8 mouse cellular contexts compared by ENCODE assay signal in the genomic region with DNA sequence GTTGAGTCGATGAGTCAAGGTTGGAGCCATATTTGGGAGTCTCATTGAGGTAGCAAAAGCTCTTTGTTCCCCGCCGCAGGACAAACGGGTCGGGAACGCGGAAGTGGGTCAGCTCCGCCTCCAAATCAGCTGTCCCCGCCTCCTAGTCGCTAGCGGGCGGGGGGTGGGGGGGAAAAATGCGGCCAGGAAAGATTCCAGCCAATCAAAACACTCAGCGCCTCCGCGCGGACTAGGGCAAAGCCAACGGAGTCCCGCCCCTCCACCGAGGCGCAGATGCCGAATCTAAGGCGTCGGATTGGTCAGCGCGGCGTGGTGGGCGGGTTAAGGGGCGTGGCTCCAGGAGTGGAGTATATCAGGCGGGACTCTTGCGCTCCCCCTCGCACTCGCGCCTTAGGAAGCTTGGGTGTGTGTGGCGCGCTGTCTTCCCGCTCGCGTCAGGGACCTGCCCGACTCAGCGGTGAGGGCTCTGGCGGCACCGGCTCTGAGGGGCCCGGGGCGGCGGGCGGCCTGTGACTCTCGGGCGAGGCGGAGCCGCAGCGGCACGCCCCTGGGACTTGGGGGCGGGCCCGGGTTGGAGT. TPM values are rescaled to one million over a fixed set of nuclear protein-coding genes. Genes with fewer than 3 reads are reported as not detected.
DNase-seq lines count a peak whose midpoint lies in the region; ATAC-seq lines count a peak whose summit lies in the region.

No protein-coding gene starts in this region.

- ATAC-seq in CD4-positive, CD25-positive, alpha-beta regulatory T cell, adult 4 months = peak; percentile 88
- peak; percentile 88 for ATAC-seq in heart, embryonic 14.5 days (ENCODE audit: insufficient number of reproducible peaks, insufficient read depth, low FRiP score, low read depth)
- ATAC-seq in liver, embryonic 12.5 days = peak; percentile 83

- H3K9ac ChIP-seq in heart, embryonic 14.5 days (ENCODE audit: low read length) = peak overlapping the region; percentile 99
- H3K9ac ChIP-seq in liver, embryonic 12.5 days = peak overlapping the region; percentile 92

- H3K9me3 ChIP-seq in heart, embryonic 14.5 days (ENCODE audit: control insufficient read depth, low read length) = no peaks in the 10 kb centered on the region
- no peaks in the 10 kb centered on the region; the same call in 1 of the 2 replicates for H3K9me3 ChIP-seq in liver, embryonic 12.5 days (replicated peaks)

- peak overlapping the region; percentile 95 for H3K4me2 ChIP-seq in heart, embryonic 14.5 days (ENCODE audit: low read length)
- peak overlapping the region; percentile 88 for H3K4me2 ChIP-seq in liver, embryonic 12.5 days

- H3K27ac ChIP-seq in heart, embryonic 14.5 days (replicated peaks in 1 of 2; ENCODE audit: control insufficient read depth in 1 of 2, insufficient read depth in 1 of 2, low read depth in 2 of 2, low read length in 2 of 2) = peak overlapping the region; percentile 85 to 100
- peak overlapping the region; percentile 98 for H3K27ac ChIP-seq in liver, embryonic 12.5 days

- H3K4me1 ChIP-seq in heart, embryonic 14.5 days (ENCODE audit: control insufficient read depth in 2 of 2, insufficient read depth in 2 of 2, low read length in 2 of 2) = peaks cover 31 to 62% of the 10 kb centered on the region in 2 experiments
- peaks cover 73% of the 10 kb centered on the region for H3K4me1 ChIP-seq in liver, embryonic 12.5 days

- DNase-seq in c-Kit-negative CD71-positive TER-119-positive erythroid progenitor cells, embryonic 14.5 days (ENCODE audit: low read depth, low spot score) = peak; percentile 98
- peak; percentile 95 for DNase-seq in fibroblast of lung, adult 2 months (ENCODE audit: low read depth)
- peak; percentile 99 for DNase-seq in kidney, postnatal 10 days
- peak; percentile 99 for DNase-seq in naive thymus-derived CD4-positive, alpha-beta T cell, adult 2 months (ENCODE audit: low read depth)
- peak; percentile 99 for DNase-seq in splenic B cell, adult 2 months (ENCODE audit: low read depth, low spot score)

- 0% methylated on average over 53 of the region's 55 CpGs for WGBS in heart, embryonic 14.5 days
- under 1% methylated on average over 55 of the region's 55 CpGs for WGBS in liver, embryonic 12.5 days (ENCODE audit: insufficient replicate concordance)

- peaks cover 33% of the 10 kb centered on the region for H3K36me3 ChIP-seq in heart, embryonic 14.5 days (ENCODE audit: control insufficient read depth, insufficient read depth, low read length)
- H3K36me3 ChIP-seq in liver, embryonic 12.5 days = peaks cover 31% of the 10 kb centered on the region
- H3K36me3 ChIP-seq in splenic B cell, adult 2 months (ENCODE audit: control insufficient read depth, insufficient read depth, low read length, poor library complexity, severe bottlenecking) = peaks cover 11% of the 10 kb centered on the region

- H3K27me3 ChIP-seq in heart, embryonic 14.5 days (ENCODE audit: control insufficient read depth, insufficient read depth, low read length) = no peaks in the 10 kb centered on the region
- 0 out of 2 replicates have a peak, but pooled peaks cover 10% of the 10 kb centered on the region for H3K27me3 ChIP-seq in liver, embryonic 12.5 days (replicated peaks)
- no peaks in the 10 kb centered on the region for H3K27me3 ChIP-seq in splenic B cell, adult 2 months (ENCODE audit: control insufficient read depth, insufficient read depth, low read length, poor library complexity, severe bottlenecking)

- H3K4me3 ChIP-seq in heart, embryonic 14.5 days (ENCODE audit: control insufficient read depth in 1 of 2, insufficient read depth in 1 of 2, low read depth in 1 of 2, low read length in 2 of 2) = peak overlapping the region; percentile 59 to 90
- peak overlapping the region; percentile 76 for H3K4me3 ChIP-seq in liver, embryonic 12.5 days

RNA-seq across cellular contexts. Expression of a gene that starts 1.8 kb away (rescaled TPM):
- 100 to 1,000 TPM; 124 to 272 TPM for polyA plus RNA-seq in CD4-positive, CD25-positive, alpha-beta regulatory T cell, adult 4 months (2017; shearing (Covaris generic))
- polyA plus RNA-seq in heart, embryonic 14.5 days (2014; fragmentation: Nextera tagmentation; extraction: Ambion mirVana) = 79.4 and 80.7 TPM in 2 replicates
- 22.1 and 27.3 TPM in 2 replicates for polyA plus RNA-seq in liver, embryonic 12.5 days (2016; fragmentation: Nextera tagmentation; extraction: Ambion mirVana)

RNA-seq across cellular contexts. Expression of a gene that starts 5.2 kb away (rescaled TPM):
- polyA plus RNA-seq in CD4-positive, CD25-positive, alpha-beta regulatory T cell, adult 4 months (2017; shearing (Covaris generic)) = 10 to 100 TPM; 21.6 to 23.5 TPM
- polyA plus RNA-seq in heart, embryonic 14.5 days (2014; fragmentation: Nextera tagmentation; extraction: Ambion mirVana) = 7.7 and 11.1 TPM in 2 replicates
- 14.0 and 16.4 TPM in 2 replicates for polyA plus RNA-seq in liver, embryonic 12.5 days (2016; fragmentation: Nextera tagmentation; extraction: Ambion mirVana)

RNA-seq across cellular contexts. Expression of a gene that starts 11.7 kb away (rescaled TPM):
- under 1 TPM in 1 of 2 experiments, not detected in 1; 0.28 TPM for polyA plus RNA-seq in CD4-positive, CD25-positive, alpha-beta regulatory T cell, adult 4 months (2017; shearing (Covaris generic))
- 8.4 and 10.1 TPM in 2 replicates for polyA plus RNA-seq in heart, embryonic 14.5 days (2014; fragmentation: Nextera tagmentation; extraction: Ambion mirVana)
- polyA plus RNA-seq in liver, embryonic 12.5 days (2016; fragmentation: Nextera tagmentation; extraction: Ambion mirVana) = 3.1 and 3.4 TPM in 2 replicates

RNA-seq across cellular contexts. Expression of a gene that starts 19.5 kb away (rescaled TPM):
- polyA plus RNA-seq in CD4-positive, CD25-positive, alpha-beta regulatory T cell, adult 4 months (2017; shearing (Covaris generic)) = 1 to 10 TPM; 4.6 to 8.2 TPM
- polyA plus RNA-seq in heart, embryonic 14.5 days (2014; fragmentation: Nextera tagmentation; extraction: Ambion mirVana) = 21.2 and 25.8 TPM in 2 replicates
- polyA plus RNA-seq in liver, embryonic 12.5 days (2016; fragmentation: Nextera tagmentation; extraction: Ambion mirVana) = 5.7 and 6.3 TPM in 2 replicates

RNA-seq across cellular contexts. Expression of a gene that starts 26.9 kb away (rescaled TPM):
- 1 to 10 TPM; 1.3 to 1.4 TPM for polyA plus RNA-seq in CD4-positive, CD25-positive, alpha-beta regulatory T cell, adult 4 months (2017; shearing (Covaris generic))
- polyA plus RNA-seq in heart, embryonic 14.5 days (2014; fragmentation: Nextera tagmentation; extraction: Ambion mirVana) = 1.6 and 2.6 TPM in 2 replicates
- polyA plus RNA-seq in liver, embryonic 12.5 days (2016; fragmentation: Nextera tagmentation; extraction: Ambion mirVana) = 0.94 and 0.96 TPM in 2 replicates

Comparison
In these comparisons a context has a peak if more than half of its experiments do, and no peak if none do; other contexts are left out.
1. Peak in every context shown above with its lines: DNase-seq, ATAC-seq, H3K4me3 ChIP-seq and H3K27ac ChIP-seq.